Mouse (Mus musculus) layer of hippocampus, adult 2 months (tissue): ENCODE data around the gene Tmem230. TPM values are rescaled to one million over a fixed set of nuclear protein-coding genes. Genes with fewer than 3 reads are reported as not detected.

Experiments
- DNase-seq, 2 experiments: peaks; one replicate each; pipeline ENCODE4 v3.0.0; 2022; ENCODE audit warnings: low spot score in 2 of 2
- H3K27ac ChIP-seq: fragments of 200-600 bp; 2 replicates; pipeline ENCODE4 v1.8.1; 2022
- H3K4me3 ChIP-seq: fragments of 200-600 bp; 2 replicates; pipeline ENCODE4 v1.8.1; 2022; ENCODE audit warnings: mild to moderate bottlenecking
- CTCF ChIP-seq: fragments of 200-600 bp; conservative IDR thresholded peaks from 2 replicates; pipeline ENCODE4 v1.8.1; 2022; ENCODE audit warnings: antibody characterized with exemption, mild to moderate bottlenecking, moderate library complexity
- total RNA-seq, 2 experiments: library from RNA; stranded (reverse); gene quantifications; 2 replicates each; pipeline ENCODE4 v1.2.3; 2021

Gene Tmem230
- total RNA-seq, 2 experiments from 2014 or later, result 30.3 to 32.9 TPM

DNA sequence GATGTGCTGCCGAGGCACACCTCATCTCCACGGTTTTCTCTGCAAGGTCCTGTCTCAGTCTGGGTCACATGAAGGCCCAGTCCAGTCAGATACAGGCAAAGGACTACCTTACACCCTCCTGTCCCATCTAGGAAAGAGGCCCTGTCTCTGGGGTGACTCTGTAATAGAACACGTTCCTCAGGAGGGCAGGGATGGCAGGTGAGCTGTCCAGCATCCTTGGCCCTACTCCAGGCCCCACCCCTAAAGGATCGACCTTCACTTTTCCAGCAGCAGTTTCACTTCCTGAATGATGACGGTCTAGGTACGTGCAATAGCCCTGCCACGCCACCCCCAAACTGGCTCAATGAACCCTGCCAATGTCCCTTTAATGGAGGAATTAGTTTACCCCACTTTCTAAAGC lies 11.6 kb downstream of the Tmem230 start:
- no peak overlapping the region for H3K27ac ChIP-seq
- no peak for TF ChIP-seq CTCF
- DNase-seq, result no peak

DNA sequence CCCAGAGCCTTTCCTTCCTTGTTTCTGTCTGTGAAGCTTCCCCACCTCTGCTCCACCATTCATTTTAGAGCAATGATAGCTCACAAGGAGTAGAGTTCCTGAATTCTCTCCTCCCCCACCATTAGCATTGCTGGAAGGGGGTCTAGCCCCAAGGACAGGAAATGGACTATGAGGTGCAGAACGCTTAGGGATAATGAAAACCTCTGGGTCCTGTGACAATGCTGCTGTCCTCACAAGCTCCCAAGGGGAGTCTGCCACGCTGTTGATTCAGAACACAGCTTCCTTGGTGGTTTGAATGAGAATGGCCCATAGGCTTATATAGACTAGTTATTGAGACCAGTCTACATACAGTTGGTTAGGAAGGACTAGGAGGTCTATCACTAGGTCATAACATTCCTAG lies 12.3 kb downstream of the Tmem230 start:
- no peak for DNase-seq
- H3K27ac ChIP-seq, result no peak overlapping the region
- TF ChIP-seq CTCF, result no peak
- H3K4me3 ChIP-seq, result no peak overlapping the region

More for the DNA sequence above, 11.6 kb downstream of the Tmem230 start:
- H3K4me3 ChIP-seq, result no peak overlapping the region

DNA sequence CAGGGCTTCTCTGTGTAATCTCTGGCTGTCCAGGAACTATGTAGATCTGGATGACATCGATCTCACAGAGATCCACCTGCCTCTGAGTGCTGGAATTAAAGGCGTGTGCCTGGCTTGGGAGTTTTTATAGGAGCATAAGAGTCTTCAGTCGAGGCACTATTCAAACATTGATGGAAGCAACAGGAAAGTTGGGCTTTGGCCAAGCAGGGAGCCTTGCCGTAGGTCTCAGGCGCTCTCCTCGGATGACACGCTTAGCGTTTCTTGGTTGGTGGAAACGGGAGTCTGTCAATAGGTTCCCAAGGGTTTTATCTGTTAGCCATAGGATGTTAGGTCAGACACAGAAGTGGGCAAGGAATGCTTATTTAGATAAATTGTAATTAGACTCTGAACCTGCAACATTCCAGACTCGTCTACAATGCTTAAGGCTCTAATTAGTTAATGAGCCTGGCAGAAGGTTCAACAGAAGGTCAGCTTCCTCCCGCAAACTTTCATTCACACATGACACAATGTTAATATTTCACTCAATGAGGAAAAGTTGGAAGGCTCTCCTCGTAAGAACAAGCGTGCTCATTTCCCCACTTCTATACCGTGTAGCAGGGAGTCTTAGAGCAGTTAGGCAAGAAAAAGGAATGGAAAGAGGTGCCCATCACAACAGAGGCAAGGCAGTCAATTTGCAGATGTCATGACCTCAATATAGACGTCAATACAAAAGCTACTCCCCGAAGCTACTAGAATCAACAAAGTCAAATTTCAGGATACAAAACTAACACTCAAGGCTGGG lies 13.4 kb downstream of the Tmem230 start:
- H3K27ac ChIP-seq, result no peak overlapping the region
- TF ChIP-seq CTCF, result no peak
- DNase-seq, result no peak

DNA sequence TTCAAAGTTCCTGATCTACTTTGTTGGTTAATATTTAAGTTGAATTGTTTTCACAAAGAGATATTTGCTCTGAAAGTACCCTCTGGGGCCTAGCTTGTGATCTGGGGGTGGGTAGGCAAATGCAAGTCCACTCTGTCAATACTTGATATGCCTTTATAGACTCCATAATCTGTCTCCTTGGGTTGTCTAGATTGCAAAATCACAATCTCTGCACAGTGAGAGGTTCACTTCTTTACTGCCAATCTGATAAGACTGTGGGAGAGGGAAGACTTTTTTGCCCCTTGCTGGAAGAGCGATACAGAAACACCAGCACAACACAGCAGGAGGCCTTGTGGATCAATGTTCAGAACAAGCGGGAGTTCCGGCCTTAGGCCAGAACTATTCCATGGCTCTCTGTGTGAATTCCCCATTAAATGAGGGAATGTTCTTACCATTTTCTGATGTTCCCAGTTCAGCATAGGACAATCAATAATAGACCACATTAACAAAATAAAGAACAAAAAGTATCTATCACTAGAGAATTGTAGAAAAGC lies 15.1 kb downstream of the Tmem230 start:
- Histone ChIP-seq H3K27ac (no peak overlapping the region), H3K4me3 (no peak overlapping the region)
- TF ChIP-seq CTCF, result no peak
- no peak for DNase-seq

More for the DNA sequence above, 13.4 kb downstream of the Tmem230 start:
- no peak overlapping the region for H3K4me3 ChIP-seq

DNA sequence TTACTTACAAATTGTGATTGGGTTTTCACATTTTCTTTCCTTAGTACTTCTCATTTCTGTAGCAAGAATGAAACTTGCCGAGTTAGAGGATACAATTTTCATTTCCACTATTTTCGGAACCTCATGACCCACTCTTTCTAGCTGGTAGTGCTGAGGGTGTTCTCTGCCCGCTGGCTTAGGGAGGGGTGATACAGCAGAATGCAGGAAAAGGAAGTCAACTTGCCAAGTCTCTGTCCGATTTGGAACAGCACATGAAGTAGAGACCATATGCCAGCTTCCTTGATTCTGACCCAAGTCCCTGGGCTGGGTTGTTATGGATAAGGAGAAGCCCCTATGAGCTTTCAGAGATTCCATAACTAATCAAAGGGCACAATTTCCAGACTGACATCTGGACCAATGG lies 23.2 kb downstream of the Tmem230 start:
- no peak overlapping the region for H3K27ac ChIP-seq
- H3K4me3 ChIP-seq, result no peak overlapping the region
- no peak for TF ChIP-seq CTCF
- no peak for DNase-seq

DNA sequence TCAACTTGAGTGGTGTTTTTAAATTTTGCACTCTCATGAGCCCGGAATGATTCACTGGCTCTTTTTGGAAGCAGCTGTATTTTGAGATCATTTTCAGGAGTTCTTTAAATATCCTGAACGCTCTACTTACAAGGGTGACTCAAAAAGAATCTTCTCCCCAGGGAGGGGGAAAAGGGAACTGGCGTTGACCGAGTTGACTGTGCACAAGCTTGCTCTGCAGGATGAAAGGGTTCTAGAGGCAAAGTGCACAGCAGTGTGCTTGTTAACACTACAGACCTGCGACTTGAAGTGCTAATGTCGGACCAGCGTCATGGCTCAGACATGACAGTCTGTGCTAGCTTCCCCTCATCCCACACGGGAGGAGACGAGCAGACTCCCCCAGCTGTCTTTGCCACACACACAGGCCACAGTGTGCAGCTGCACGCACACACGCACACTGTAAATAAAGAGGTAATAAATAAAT lies 26.0 kb downstream of the Tmem230 start:
- Histone ChIP-seq H3K27ac (peak overlapping the region; percentile 6; the same call in 1 of the 2 replicates), H3K4me3 (no peak overlapping the region)
- DNase-seq, result peak in 1 of 2 experiments; percentile 40
- no peak for TF ChIP-seq CTCF

DNA sequence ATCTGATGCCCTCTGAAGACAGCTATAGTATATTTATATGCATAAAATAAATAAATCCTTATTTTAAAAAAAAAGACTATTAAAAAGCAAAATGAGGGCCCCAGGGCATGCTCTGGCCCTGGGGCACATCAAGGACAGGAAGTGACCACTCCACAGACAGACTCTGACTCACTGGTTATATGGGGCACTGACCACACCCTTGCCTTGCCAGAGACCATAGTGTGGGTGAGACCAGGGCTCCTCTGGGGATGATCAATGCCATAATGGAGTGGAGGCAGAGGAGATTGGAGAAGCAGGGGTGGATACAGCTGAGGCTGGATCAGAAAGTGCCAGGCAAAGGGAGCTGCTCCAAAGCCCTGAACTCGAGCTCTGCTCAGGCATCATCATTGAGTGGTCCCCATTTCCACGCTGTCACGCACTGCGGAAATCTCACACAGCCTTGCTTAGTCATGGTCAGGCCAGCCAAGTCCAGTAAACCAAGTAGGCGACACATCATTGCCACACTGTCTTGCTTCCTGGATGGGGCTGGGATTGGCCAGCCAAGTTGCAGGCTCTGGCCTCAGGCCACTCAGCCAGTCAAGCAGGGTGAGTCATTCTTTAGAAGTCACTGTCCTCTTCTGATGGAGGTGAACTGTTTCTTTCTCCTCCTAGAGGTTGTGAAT lies 35.5 kb downstream of the Tmem230 start:
- no peak for DNase-seq
- H3K27ac ChIP-seq, result no peak overlapping the region
- no peak for TF ChIP-seq CTCF
- H3K4me3 ChIP-seq, result no peak overlapping the region

DNA sequence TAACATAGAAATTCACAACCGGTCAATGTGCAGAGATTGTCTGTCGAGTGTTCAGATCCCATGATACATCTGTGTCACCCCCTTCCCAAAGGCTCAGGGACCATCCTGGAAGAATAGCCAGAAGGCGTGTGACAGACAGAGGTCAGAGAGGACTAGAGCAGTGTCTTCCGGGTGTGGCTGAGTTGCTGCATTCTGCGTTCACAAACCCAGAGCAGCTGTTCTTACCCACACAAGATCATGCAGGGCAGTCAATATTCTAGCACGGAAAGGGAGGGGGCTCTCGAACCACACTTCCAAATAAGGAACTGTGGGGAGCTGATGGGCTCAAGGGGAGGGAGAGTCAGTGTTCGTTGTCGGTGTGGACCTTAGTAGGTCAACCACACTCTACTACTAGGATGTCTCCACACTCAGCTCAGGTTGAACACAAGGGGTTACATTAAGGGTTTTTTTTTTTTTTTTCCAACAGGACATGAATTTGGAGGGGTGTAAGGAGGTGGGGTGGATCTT lies 36.7 kb downstream of the Tmem230 start:
- H3K27ac ChIP-seq, result no peak overlapping the region
- H3K4me3 ChIP-seq, result no peak overlapping the region
- no peak for DNase-seq
- TF ChIP-seq CTCF, result no peak

DNA sequence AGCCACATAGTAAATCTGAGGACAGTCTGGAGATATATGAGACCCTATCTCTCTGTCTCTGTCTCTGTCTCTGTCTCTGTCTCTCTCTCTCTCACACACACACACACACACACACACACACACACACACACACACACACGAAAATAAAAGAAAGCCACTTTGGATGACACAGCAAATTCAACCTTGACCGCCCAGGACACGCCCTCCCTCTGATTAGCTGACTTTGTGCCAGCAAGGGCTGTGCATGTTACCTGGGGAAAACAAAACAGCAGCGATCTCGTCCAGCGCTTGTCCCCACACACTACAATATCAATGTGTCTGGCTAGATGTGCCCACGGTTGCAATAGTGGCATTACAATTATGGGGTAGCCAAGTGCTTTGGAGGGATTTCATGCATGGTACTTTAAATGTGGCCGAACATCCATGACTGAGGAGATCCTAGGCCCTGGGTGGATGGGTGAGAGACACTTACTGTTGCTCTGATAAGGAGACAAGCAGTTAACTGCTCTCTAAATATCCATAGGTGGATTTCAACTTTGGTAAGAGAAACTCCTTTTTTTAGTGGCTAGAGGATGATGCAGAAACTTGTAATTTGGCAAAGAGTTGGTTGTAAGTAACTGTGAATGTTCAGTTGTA lies 39.2 kb downstream of the Tmem230 start:
- H3K4me3 ChIP-seq, result no peak overlapping the region
- TF ChIP-seq CTCF, result no peak
- H3K27ac ChIP-seq, result no peak overlapping the region
- DNase-seq, result no peak

DNA sequence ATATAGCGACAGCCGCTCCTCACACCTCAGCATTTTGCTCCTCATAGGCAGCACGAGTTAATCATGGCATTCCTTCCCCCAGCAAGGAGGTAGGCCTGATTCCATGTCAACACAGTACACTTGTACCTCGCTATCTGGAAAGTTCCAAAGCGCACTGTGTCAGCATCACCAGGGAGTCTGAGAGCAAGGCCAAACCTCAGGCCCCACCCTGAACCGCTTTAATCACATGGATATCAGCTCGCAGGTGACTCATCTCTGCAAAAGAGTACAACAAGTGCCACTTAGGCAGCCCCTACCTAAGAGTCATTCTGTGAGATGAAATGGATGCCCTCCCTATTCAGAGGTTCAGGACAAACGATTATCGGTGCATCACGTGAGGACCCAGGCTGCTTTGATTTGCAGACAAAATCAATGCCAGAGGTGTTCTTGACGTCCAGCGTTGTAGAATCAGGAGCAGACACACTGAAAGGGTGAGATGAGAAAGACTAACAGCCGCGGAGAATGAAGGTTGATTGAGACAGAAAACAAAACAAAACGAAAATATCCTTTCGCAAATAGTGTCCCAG lies 41.2 kb downstream of the Tmem230 start:
- DNase-seq, result no peak
- Histone ChIP-seq H3K4me3 (no peak overlapping the region), H3K27ac (no peak overlapping the region)
- no peak for TF ChIP-seq CTCF

DNA sequence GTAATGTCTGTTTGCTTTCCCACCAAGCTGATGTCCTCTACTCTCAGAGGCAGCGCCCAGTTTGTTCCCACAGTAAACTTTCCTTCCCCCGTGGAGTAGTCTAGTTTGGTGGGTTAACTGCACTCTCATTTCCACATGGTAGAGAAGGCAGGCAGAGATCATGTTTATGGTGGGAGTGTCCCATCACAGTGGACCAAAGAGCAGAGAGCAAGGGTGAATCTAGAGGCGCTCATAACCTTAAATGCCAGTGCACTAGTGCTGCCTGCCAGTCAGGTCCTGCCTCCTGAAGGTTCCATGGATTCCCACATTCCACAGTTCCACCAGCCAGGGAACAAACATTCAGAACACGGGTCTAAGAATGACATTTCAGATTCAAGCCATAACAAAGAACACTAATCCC lies 42.1 kb downstream of the Tmem230 start:
- no peak overlapping the region for H3K27ac ChIP-seq
- no peak for DNase-seq
- H3K4me3 ChIP-seq, result no peak overlapping the region
- no peak for TF ChIP-seq CTCF

DNA sequence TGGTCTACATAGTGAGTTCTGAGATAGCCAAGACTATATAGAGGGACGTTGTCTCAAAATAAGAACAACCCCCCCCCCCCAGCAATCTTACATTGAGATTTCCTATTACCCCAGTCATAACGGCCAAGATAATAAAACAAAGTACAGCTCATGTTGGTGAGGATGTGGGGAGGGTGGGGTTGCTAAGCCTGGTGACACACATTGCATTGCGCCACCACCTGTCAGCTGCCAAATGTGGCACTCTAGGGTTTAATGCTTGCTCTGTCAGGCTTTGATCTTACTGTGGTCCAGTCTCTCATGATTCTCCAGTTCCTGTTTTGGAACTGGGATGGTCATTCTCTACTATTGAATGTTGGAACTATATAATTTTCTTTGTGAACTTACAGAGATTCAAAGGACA lies 43.8 kb downstream of the Tmem230 start:
- DNase-seq, result no peak
- Histone ChIP-seq H3K27ac (no peak overlapping the region), H3K4me3 (no peak overlapping the region)
- TF ChIP-seq CTCF, result no peak

DNA sequence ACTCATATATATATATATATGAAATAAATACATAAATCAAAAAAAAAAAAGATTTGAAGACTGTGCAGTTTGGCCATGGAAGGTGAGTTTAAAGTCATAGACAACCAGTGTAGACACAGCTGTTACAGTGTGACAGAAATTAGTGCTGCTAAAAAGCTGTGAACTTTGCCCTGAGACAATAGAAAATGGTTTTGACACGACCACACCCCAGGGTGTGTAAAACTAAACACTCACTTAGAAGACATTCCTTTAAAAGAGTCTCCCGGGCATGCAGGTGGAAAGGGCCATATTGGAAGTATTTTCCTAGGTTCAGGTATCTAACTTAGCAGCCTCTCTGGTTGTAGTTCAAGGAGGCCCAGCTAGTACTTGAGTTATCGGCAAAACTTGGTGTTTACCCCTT lies 44.4 kb downstream of the Tmem230 start:
- no peak overlapping the region for H3K4me3 ChIP-seq
- H3K27ac ChIP-seq, result no peak overlapping the region
- TF ChIP-seq CTCF, result no peak
- no peak for DNase-seq
